Mouse (Mus musculus) stomach, postnatal 0 days (tissue): ENCODE data around the gene Ikbkg. TPM values are rescaled to one million over a fixed set of nuclear protein-coding genes. Genes with fewer than 3 reads are reported as not detected.
A peak's percentile ranks its signal among the peaks of the same experiment; 100 is the strongest.

ENCODE experiments used
- ATAC-seq: fragments of 200-750 bp; cut with Nextera tagmentation; 2 replicates; pipeline ENCODE4 v1.8.0; 2017; ENCODE audit not compliant: low FRiP score, low TSS enrichment
- DNase-seq: peaks from one replicate; pipeline ENCODE4 v3.0.0-alpha.2; 2016; ENCODE audit warnings: low spot score
- H3K27ac ChIP-seq: fragments of 300-500 bp; sonication (generic); replicated peaks from 2 replicates; pipeline ENCODE4 v1.5.1; 2014; ENCODE audit warnings: mild to moderate bottlenecking, control low read depth
- H3K27me3 ChIP-seq: fragments of 300-500 bp; sonication (generic); 2 replicates; pipeline ENCODE4 v1.6.1; 2014; ENCODE audit warnings: low read length; ENCODE audit not compliant: control insufficient read depth, insufficient read depth
- H3K36me3 ChIP-seq: fragments of 300-500 bp; sonication (generic); 2 replicates; pipeline ENCODE4 v1.6.1; 2014; ENCODE audit warnings: low read length, mixed read lengths; ENCODE audit not compliant: control insufficient read depth, insufficient read depth
- H3K4me1 ChIP-seq: fragments of 300-500 bp; sonication (generic); replicated peaks from 2 replicates; pipeline ENCODE4 v1.6.1; 2014; ENCODE audit warnings: antibody characterized with exemption; ENCODE audit not compliant: control insufficient read depth, insufficient read depth
- H3K4me2 ChIP-seq: fragments of 300-500 bp; sonication (generic); replicated peaks from 2 replicates; pipeline ENCODE4 v1.6.1; 2014; ENCODE audit warnings: low read depth, mild to moderate bottlenecking, control low read depth, moderate library complexity
- H3K4me3 ChIP-seq: fragments of 300-500 bp; sonication (generic); 2 replicates; pipeline ENCODE4 v1.5.1; 2014; ENCODE audit warnings: low read depth, low read length, control low read depth
- H3K9ac ChIP-seq: fragments of 300-500 bp; sonication (generic); 2 replicates; pipeline ENCODE4 v1.6.1; 2014; ENCODE audit warnings: mild to moderate bottlenecking, low read length, control low read depth, mixed read lengths
- H3K9me3 ChIP-seq: fragments of 300-500 bp; sonication (generic); 2 replicates; pipeline ENCODE4 v1.6.1; 2016; ENCODE audit warnings: low read length; ENCODE audit not compliant: control insufficient read depth
- CTCF ChIP-seq: IDR thresholded peaks from 2 replicates; pipeline ENCODE4 v1.5.1; 2016; ENCODE audit warnings: antibody characterized with exemption, low read depth, mild to moderate bottlenecking, moderate library complexity
- EP300 ChIP-seq: optimal IDR thresholded peaks from 2 replicates; pipeline ENCODE3; 2016; ENCODE audit warnings: antibody characterized with exemption
- WGBS: fragments of 180-500 bp; shearing (Covaris S2); extraction: QIAGEN DNeasy Blood & Tissue Kit; methylation state at CpG from one replicate; pipeline ENCODE4 v1.1.7; 2014; 5-methylcytosine and 5-hydroxymethylcytosine counted together
- polyA plus RNA-seq: library from polyadenylated mRNA; unstranded; fragments of >200 nt; fragmentation: Nextera tagmentation; extraction: Ambion mirVana; gene quantifications from 2 replicates; pipeline ENCODE4 v1.2.1, GENCODE M21; 2015

The Ikbkg gene
- polyA plus RNA-seq, 1 experiment from 2014 or later = 16.7 TPM

- Histone ChIP-seq H3K4me2 (no peak overlapping the region), H3K27me3 (no peaks in the 10 kb centered on the region), H3K9me3 (no peaks in the 10 kb centered on the region), H3K4me3 (no peak overlapping the region), H3K4me1 (no peaks in the 10 kb centered on the region), H3K9ac (no peak overlapping the region), H3K36me3 (no peaks in the 10 kb centered on the region), H3K27ac (no peak overlapping the region)
- WGBS = 60% methylated on average over 1 of the region's 1 CpGs
- DNase-seq (no peak), ATAC-seq (no peak)
- TF ChIP-seq EP300 = no peak
- peak; percentile 60 for TF ChIP-seq CTCF
Measured at GRCm38 (mm10) chrX:74497131-74497530, 104.0 kb downstream of the Ikbkg start.

Other genes with a start within 250 kb of the Ikbkg start
- gene Tex28, start 225.5 kb upstream of the Ikbkg start, polyA plus RNA-seq = not detected in 2 replicates
- 0.08 and 0.13 TPM in 2 replicates for gene Tktl1, start 216.0 kb upstream of the Ikbkg start, polyA plus RNA-seq
- gene Flna, start 143.5 kb upstream of the Ikbkg start, polyA plus RNA-seq = 256 and 289 TPM in 2 replicates
- 20.9 TPM in 2 replicates for gene Emd, start 138.6 kb upstream of the Ikbkg start, polyA plus RNA-seq
- gene Rpl10, start 122.5 kb upstream of the Ikbkg start, polyA plus RNA-seq = 762 and 787 TPM in 2 replicates
- gene Taz, start 111.4 kb upstream of the Ikbkg start, polyA plus RNA-seq = 59.5 and 71.1 TPM in 2 replicates
- gene Dnase1l1, start 111.0 kb upstream of the Ikbkg start, polyA plus RNA-seq = 15.6 and 15.8 TPM in 2 replicates
- gene Atp6ap1, start 96.2 kb upstream of the Ikbkg start, polyA plus RNA-seq = 106 and 107 TPM in 2 replicates
- gene Gdi1, start 88.3 kb upstream of the Ikbkg start, polyA plus RNA-seq = 75.8 and 79.3 TPM in 2 replicates
- gene Fam50a, start 80.3 kb upstream of the Ikbkg start, polyA plus RNA-seq = 37.6 and 37.8 TPM in 2 replicates
- 2.9 and 3.2 TPM in 2 replicates for gene Plxna3, start 64.2 kb upstream of the Ikbkg start, polyA plus RNA-seq
- 88.1 and 90.9 TPM in 2 replicates for gene Lage3, start 39.7 kb upstream of the Ikbkg start, polyA plus RNA-seq
- gene Ubl4a, start 20.1 kb upstream of the Ikbkg start, polyA plus RNA-seq = 55.6 and 63.5 TPM in 2 replicates
- 20.0 and 20.6 TPM in 2 replicates for gene Slc10a3, start 19.9 kb upstream of the Ikbkg start, polyA plus RNA-seq
- 25.0 and 26.0 TPM in 2 replicates for gene Fam3a, start within 50 bp of the Ikbkg start, polyA plus RNA-seq
- gene G6pdx, start 35.9 kb downstream of the Ikbkg start, polyA plus RNA-seq = 83.7 and 90.3 TPM in 2 replicates
- 0.25 TPM in 1 of 2 replicates, not detected in the other for gene Gm6880, start 88.1 kb downstream of the Ikbkg start, polyA plus RNA-seq
- not detected in 2 replicates for gene Olfr1326-ps1, start 181.6 kb downstream of the Ikbkg start, polyA plus RNA-seq
- not detected in 2 replicates for gene Olfr1325, start 199.4 kb downstream of the Ikbkg start, polyA plus RNA-seq